Mouse (Mus musculus) heart, embryonic 13.5 days (tissue): ENCODE measurements around the gene Actr5. TPM values are rescaled to one million over a fixed set of nuclear protein-coding genes. Genes with fewer than 3 reads are reported as not detected.

Experiments used
- ATAC-seq: fragments of 200-750 bp; cut with Nextera tagmentation; 2 replicates; pipeline ENCODE4 v1.8.0; 2017; ENCODE audit warnings: moderate TSS enrichment; ENCODE audit not compliant: insufficient number of reproducible peaks, low FRiP score, low TSS enrichment; ENCODE audit errors: extremely low read depth
- H3K27ac ChIP-seq: fragments of 300-500 bp; sonication (generic); replicated peaks from 2 replicates; pipeline ENCODE4 v1.5.1; 2015; ENCODE audit warnings: moderate library complexity, mild to moderate bottlenecking, inconsistent platforms
- H3K27me3 ChIP-seq: fragments of 300-500 bp; sonication (generic); replicated peaks from 2 replicates; pipeline ENCODE4 v1.6.1; 2015; ENCODE audit warnings: mild to moderate bottlenecking, inconsistent platforms
- H3K36me3 ChIP-seq: fragments of 300-500 bp; sonication (generic); 2 replicates; pipeline ENCODE4 v1.6.1; 2015; ENCODE audit warnings: mild to moderate bottlenecking, inconsistent platforms
- H3K4me1 ChIP-seq: fragments of 300-500 bp; sonication (generic); 2 replicates; pipeline ENCODE4 v1.6.1; 2015; ENCODE audit warnings: inconsistent platforms
- H3K4me2 ChIP-seq: fragments of 300-500 bp; sonication (generic); 2 replicates; pipeline ENCODE4 v1.6.1; 2015; ENCODE audit warnings: inconsistent platforms, mild to moderate bottlenecking, moderate library complexity
- H3K4me3 ChIP-seq: fragments of 300-500 bp; sonication (generic); 2 replicates; pipeline ENCODE4 v1.5.1; 2015; ENCODE audit warnings: moderate library complexity, mild to moderate bottlenecking, inconsistent platforms
- H3K9ac ChIP-seq: fragments of 300-500 bp; sonication (generic); 2 replicates; pipeline ENCODE4 v1.6.1; 2015; ENCODE audit warnings: inconsistent platforms, mild to moderate bottlenecking, moderate library complexity
- H3K9me3 ChIP-seq: fragments of 300-500 bp; sonication (generic); 2 replicates; pipeline ENCODE4 v1.6.1; 2016; ENCODE audit warnings: inconsistent platforms
- WGBS: fragments of 180-500 bp; shearing (Covaris S2); methylation state at CpG from one replicate; pipeline ENCODE4 v1.1.7; 2015; ENCODE audit warnings: mixed read lengths; 5-methylcytosine and 5-hydroxymethylcytosine counted together
- polyA plus RNA-seq: library from polyadenylated mRNA; unstranded; fragments of >200 nt; fragmentation: Nextera tagmentation; extraction: Ambion mirVana; gene quantifications from 2 replicates; pipeline ENCODE4 v1.2.1, GENCODE M21; 2015

The Actr5 gene
- polyA plus RNA-seq = 7.2 and 7.6 TPM in 2 replicates

- Histone ChIP-seq H3K27ac (peak within 1 kb of the TSS; percentile 89), H3K36me3 (peaks cover 27% of the 10 kb centered on the region), H3K27me3 (peaks cover 31% of the 10 kb centered on the region), H3K4me2 (peak within 1 kb of the TSS; percentile 94), H3K9ac (peak within 1 kb of the TSS; percentile 93), H3K4me1 (peaks cover 12% of the 10 kb centered on the region), H3K9me3 (no peaks in the 10 kb centered on the region), H3K4me3 (peak within 1 kb of the TSS; percentile 97)
- WGBS = under 1% methylated on average over 39 of the region's 39 CpGs
- ATAC-seq = peak; percentile 91
Observed at GRCm38 (mm10) chr2:158624718-158625222, at the start of gene Actr5. Actr5 (plus strand) TSS chr2:158624888.

DNA sequence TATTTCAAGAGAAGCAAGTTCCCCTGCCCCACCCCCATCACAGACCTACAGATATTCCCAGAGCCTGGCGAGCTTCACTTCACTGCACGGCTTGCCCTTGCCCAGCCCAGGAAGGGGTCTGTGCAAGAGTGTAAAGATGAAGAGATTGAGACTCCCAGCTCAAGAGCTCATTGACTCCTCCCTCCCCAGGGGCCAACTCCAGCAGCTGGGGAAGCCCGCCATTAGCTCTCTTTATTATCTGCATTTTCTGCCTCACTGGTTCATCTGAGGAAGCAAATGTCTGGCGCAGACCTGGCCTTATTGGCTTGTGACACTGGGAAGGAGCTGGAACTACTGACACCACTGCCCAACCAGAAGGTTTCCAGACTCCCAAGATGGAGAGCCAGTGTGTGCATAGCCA, 44.7 kb upstream of the Actr5 start:
- peaks cover 6% of the 10 kb centered on the region for H3K4me1 ChIP-seq
- no peak for ATAC-seq
- peaks cover 37% of the 10 kb centered on the region for H3K27me3 ChIP-seq
- no peaks in the 10 kb centered on the region for H3K36me3 ChIP-seq
- no peaks in the 10 kb centered on the region for H3K9me3 ChIP-seq
- 33% methylated on average over 4 of the region's 4 CpGs for WGBS
- no peak overlapping the region for H3K27ac ChIP-seq
- H3K9ac ChIP-seq = no peak overlapping the region
- no peak overlapping the region for H3K4me2 ChIP-seq
- H3K4me3 ChIP-seq = no peak overlapping the region

- Histone ChIP-seq H3K27me3 (peaks cover 47% of the 10 kb centered on the region), H3K36me3 (no peaks in the 10 kb centered on the region), H3K9ac (no peak overlapping the region), H3K27ac (no peak overlapping the region), H3K4me2 (no peak overlapping the region), H3K4me3 (no peak overlapping the region), H3K9me3 (no peaks in the 10 kb centered on the region), H3K4me1 (peaks cover 10% of the 10 kb centered on the region)
- no peak for ATAC-seq
- WGBS = 3% methylated on average over 12 of the region's 12 CpGs
Observed at GRCm38 (mm10) chr2:158584621-158585358, 39.9 kb upstream of the Actr5 start.

DNA sequence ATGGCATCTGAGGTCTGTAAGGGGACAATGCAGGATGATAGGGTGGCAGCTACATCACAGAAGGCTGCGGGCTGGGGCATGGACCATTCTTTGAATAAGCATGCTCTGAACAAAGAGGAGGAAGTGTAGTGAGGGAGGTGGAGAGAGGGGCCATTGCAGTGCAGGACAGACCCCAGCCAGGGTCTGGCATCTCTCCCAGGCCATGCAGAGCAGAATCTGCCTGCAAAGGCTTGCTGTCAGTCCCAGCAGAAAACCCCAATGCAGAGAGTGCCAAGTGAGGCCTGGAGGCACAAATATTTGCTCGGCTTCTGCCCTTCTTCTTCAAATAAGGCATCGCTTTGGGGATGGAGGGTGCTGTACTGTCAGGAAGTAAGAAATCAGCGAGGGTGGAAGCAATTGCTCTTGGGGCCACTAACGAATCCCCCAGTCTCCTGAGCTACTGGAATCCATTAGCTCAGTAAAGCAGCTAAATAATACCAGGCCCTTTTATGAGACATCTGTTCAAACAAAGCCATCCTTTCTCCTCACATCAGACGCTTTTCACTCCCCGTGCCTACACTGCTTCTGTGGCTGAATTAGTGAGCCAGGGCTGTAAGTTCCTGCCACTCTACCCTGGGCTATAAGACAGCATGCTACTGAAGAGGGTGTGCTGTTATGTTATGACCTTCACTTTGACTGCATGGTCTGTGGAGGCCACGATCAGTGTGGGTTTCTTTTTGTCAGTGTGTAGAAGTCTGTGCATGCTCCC, 36.0 kb upstream of the Actr5 start:
- H3K4me1 ChIP-seq = peaks cover 10% of the 10 kb centered on the region
- no peak overlapping the region for H3K27ac ChIP-seq
- WGBS = 54% methylated on average over 8 of the region's 8 CpGs
- no peaks in the 10 kb centered on the region for H3K9me3 ChIP-seq
- H3K27me3 ChIP-seq = peaks cover 30% of the 10 kb centered on the region
- H3K36me3 ChIP-seq = no peaks in the 10 kb centered on the region
- H3K9ac ChIP-seq = no peak overlapping the region
- no peak overlapping the region for H3K4me2 ChIP-seq
- H3K4me3 ChIP-seq = no peak overlapping the region
- no peak for ATAC-seq

DNA sequence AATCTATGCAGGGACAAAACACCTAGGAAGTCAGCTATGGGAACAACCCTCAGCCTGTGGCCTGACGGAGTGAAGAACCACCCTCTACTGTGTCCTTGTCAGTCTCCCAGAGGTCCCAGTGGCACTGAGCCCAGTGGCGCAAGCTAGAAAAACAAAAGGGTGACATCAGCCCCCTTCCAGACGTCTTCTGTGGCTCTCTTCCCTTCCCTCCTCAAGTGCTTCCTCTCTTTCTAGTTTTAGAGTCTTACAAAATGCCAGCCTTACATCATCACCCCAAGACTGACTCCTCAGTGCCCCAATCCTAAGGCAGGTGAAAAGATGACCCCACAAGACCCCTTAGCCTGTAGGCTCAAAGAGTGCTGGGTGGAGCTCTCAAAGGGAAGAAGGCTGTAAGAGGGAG, 34.2 kb upstream of the Actr5 start:
- ATAC-seq = no peak
- Histone ChIP-seq H3K9me3 (no peaks in the 10 kb centered on the region), H3K36me3 (no peaks in the 10 kb centered on the region), H3K4me3 (no peak overlapping the region), H3K9ac (no peak overlapping the region), H3K4me2 (no peak overlapping the region), H3K4me1 (no peaks in the 10 kb centered on the region), H3K27ac (no peak overlapping the region), H3K27me3 (peaks cover 35% of the 10 kb centered on the region)
- 34% methylated on average over 3 of the region's 3 CpGs for WGBS

DNA sequence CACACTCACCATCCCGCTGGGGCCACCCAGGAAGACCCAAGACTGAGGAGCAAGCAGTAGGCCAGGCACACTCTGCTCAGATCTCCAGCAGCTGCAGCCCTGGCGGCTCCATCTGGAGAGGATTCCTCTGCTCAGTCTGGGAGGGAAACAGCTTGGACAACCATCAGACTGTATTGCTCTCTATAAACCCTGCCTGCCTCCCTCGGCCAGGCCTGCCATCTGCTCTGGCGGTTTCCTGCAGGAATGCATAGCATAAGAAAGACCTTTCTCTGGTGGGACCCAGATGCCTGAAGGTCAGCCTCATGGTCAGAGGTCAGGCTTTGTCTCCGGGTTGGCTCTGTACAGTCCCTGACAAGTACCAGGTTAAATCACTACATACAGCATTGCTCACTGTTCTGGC, 33.4 kb upstream of the Actr5 start:
- WGBS = 49% methylated on average over 5 of the region's 5 CpGs
- no peak overlapping the region for H3K9ac ChIP-seq
- H3K27ac ChIP-seq = no peak overlapping the region
- no peak for ATAC-seq
- no peak overlapping the region for H3K4me3 ChIP-seq
- H3K4me2 ChIP-seq = no peak overlapping the region
- H3K27me3 ChIP-seq = peaks cover 41% of the 10 kb centered on the region
- H3K9me3 ChIP-seq = no peaks in the 10 kb centered on the region
- no peaks in the 10 kb centered on the region for H3K36me3 ChIP-seq
- no peaks in the 10 kb centered on the region for H3K4me1 ChIP-seq

DNA sequence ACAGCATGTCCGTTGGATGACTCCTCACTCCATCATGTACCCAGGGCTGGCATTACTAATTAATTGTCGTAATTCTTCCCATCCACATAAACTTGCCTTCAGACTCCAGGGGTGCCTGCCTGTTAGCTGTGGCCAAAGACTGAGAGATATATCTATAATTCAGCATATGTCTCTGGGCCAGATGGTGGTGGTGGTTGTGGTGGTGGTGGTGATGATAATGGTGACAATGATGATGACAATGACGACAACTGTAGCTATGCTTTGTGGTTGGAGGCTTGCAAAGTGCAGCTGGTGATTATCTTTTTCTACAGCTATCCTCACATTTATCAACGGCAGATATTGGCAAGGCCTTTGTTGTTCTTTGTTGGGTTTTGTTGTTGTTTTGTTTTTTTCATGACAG, 31.3 kb upstream of the Actr5 start:
- no peak overlapping the region for H3K4me3 ChIP-seq
- no peaks in the 10 kb centered on the region for H3K36me3 ChIP-seq
- no peak overlapping the region for H3K27ac ChIP-seq
- ATAC-seq = no peak
- 63% methylated on average over 4 of the region's 4 CpGs for WGBS
- H3K27me3 ChIP-seq = peaks cover 48% of the 10 kb centered on the region
- no peak overlapping the region for H3K9ac ChIP-seq
- H3K9me3 ChIP-seq = no peaks in the 10 kb centered on the region
- H3K4me1 ChIP-seq = no peaks in the 10 kb centered on the region
- no peak overlapping the region for H3K4me2 ChIP-seq

- peaks cover 57% of the 10 kb centered on the region for H3K27me3 ChIP-seq
- H3K4me3 ChIP-seq = no peak overlapping the region
- H3K9ac ChIP-seq = no peak overlapping the region
- no peak overlapping the region for H3K4me2 ChIP-seq
- H3K27ac ChIP-seq = no peak overlapping the region
- H3K9me3 ChIP-seq = no peaks in the 10 kb centered on the region
- H3K36me3 ChIP-seq = no peaks in the 10 kb centered on the region
- ATAC-seq = no peak
- H3K4me1 ChIP-seq = no peaks in the 10 kb centered on the region
- under 1% methylated on average over 12 of the region's 12 CpGs for WGBS
Observed at GRCm38 (mm10) chr2:158595103-158595502, 29.6 kb upstream of the Actr5 start.

- H3K27ac ChIP-seq = no peak overlapping the region
- H3K9ac ChIP-seq = no peak overlapping the region
- H3K4me1 ChIP-seq = no peaks in the 10 kb centered on the region
- no peak overlapping the region for H3K4me3 ChIP-seq
- no peak for ATAC-seq
- H3K27me3 ChIP-seq = peaks cover 61% of the 10 kb centered on the region
- no peaks in the 10 kb centered on the region for H3K9me3 ChIP-seq
- H3K4me2 ChIP-seq = no peak overlapping the region
- H3K36me3 ChIP-seq = no peaks in the 10 kb centered on the region
- WGBS = 18% methylated on average over 7 of the region's 7 CpGs
Observed at GRCm38 (mm10) chr2:158595577-158595976, 29.1 kb upstream of the Actr5 start.

- Histone ChIP-seq H3K4me1 (no peaks in the 10 kb centered on the region), H3K36me3 (no peaks in the 10 kb centered on the region), H3K4me2 (no peak overlapping the region), H3K9ac (no peak overlapping the region), H3K4me3 (no peak overlapping the region), H3K27me3 (peaks cover 72% of the 10 kb centered on the region), H3K9me3 (no peaks in the 10 kb centered on the region), H3K27ac (no peak overlapping the region)
- 58% methylated on average over 1 of the region's 1 CpGs for WGBS
- no peak for ATAC-seq
Observed at GRCm38 (mm10) chr2:158596803-158597202, 27.9 kb upstream of the Actr5 start.

GRCm38 (mm10) chr2:158600517-158600916, 24.2 kb upstream of the Actr5 start:
- 16% methylated on average over 3 of the region's 3 CpGs for WGBS

More at GRCm38 (mm10) chr2:158600517-158600916, 24.2 kb upstream of the Actr5 start:
- no peak overlapping the region for H3K27ac ChIP-seq
- no peaks in the 10 kb centered on the region for H3K9me3 ChIP-seq
- H3K4me1 ChIP-seq = no peaks in the 10 kb centered on the region
- H3K9ac ChIP-seq = no peak overlapping the region
- ATAC-seq = no peak
- no peaks in the 10 kb centered on the region for H3K36me3 ChIP-seq
- peaks cover 91% of the 10 kb centered on the region for H3K27me3 ChIP-seq
- H3K4me2 ChIP-seq = no peak overlapping the region
- no peak overlapping the region for H3K4me3 ChIP-seq
